Mouse (Mus musculus) MEL (cell line): ENCODE results near the gene Rad51d. TPM values are rescaled to one million over a fixed set of nuclear protein-coding genes. Genes with fewer than 3 reads are reported as not detected.

Source experiments
- DNase-seq: peaks from one replicate; pipeline ENCODE4 v3.0.0; 2011; ENCODE audit warnings: low read depth, low spot score
- H3K27ac ChIP-seq: 2 replicates; pipeline ENCODE4 v1.5.1; 2012; ENCODE audit warnings: low read depth, mild to moderate bottlenecking, control low read depth, low read length, moderate library complexity; ENCODE audit not compliant: control insufficient read depth
- H3K27me3 ChIP-seq, 2 experiments: fragments of 150-350 bp in 1 of 2; sonication (generic) in 1 of 2; 2 replicates each; pipeline ENCODE4 v1.6.1; 2012; ENCODE audit warnings: low read length in 2 of 2, mild to moderate bottlenecking in 2 of 2, improper control_type of control experiment in 1 of 2, moderate library complexity in 1 of 2; ENCODE audit not compliant: insufficient read depth in 2 of 2, control insufficient read depth in 1 of 2
- H3K36me3 ChIP-seq, 2 experiments: 2 replicates each; pipeline ENCODE4 v1.6.1; 2012 to 2014; ENCODE audit warnings: low read length in 2 of 2, improper control_type of control experiment in 1 of 2, inconsistent platforms in 1 of 2, mild to moderate bottlenecking in 1 of 2; ENCODE audit not compliant: insufficient read depth in 2 of 2, control insufficient read depth in 1 of 2
- H3K4me1 ChIP-seq, 2 experiments: fragments of 150-350 bp in 1 of 2; sonication (generic) in 1 of 2; 2 replicates each; pipeline ENCODE4 v1.6.1; 2012; ENCODE audit warnings: low read length in 2 of 2, improper control_type of control experiment in 1 of 2, mild to moderate bottlenecking in 1 of 2; ENCODE audit not compliant: insufficient read depth in 2 of 2, control insufficient read depth in 1 of 2
- H3K4me3 ChIP-seq, 2 experiments: fragments of 150-350 bp in 1 of 2; sonication (generic) in 1 of 2; 2 replicates each; pipeline ENCODE4 v1.5.1; 2012; ENCODE audit warnings: low read depth in 2 of 2, low read length in 2 of 2, mild to moderate bottlenecking in 2 of 2, moderate library complexity in 2 of 2, control low read depth in 1 of 2, improper control_type of control experiment in 1 of 2; ENCODE audit not compliant: control insufficient read depth in 1 of 2, insufficient read depth in 1 of 2
- H3K79me2 ChIP-seq: 2 replicates; pipeline ENCODE4 v1.6.1; 2012; ENCODE audit warnings: mild to moderate bottlenecking, low read length, moderate library complexity; ENCODE audit not compliant: control insufficient read depth, poor library complexity, insufficient read depth
- H3K9ac ChIP-seq: 2 replicates; pipeline ENCODE4 v1.6.1; 2012; ENCODE audit warnings: low read depth, mild to moderate bottlenecking, control low read depth, low read length, moderate library complexity; ENCODE audit not compliant: control insufficient read depth, poor library complexity, severe bottlenecking
- H3K9me3 ChIP-seq: fragments of 150-350 bp; sonication (generic); replicated peaks from 2 replicates; pipeline ENCODE4 v1.6.1; 2012; ENCODE audit warnings: mild to moderate bottlenecking, low read length, improper control_type of control experiment, moderate library complexity; ENCODE audit not compliant: insufficient read depth
- BHLHE40 ChIP-seq: IDR thresholded peaks from 2 replicates; pipeline ENCODE4 v1.6.1; 2012; ENCODE audit warnings: low read depth, mild to moderate bottlenecking, inconsistent platforms, low read length, improper control_type of control experiment, borderline replicate concordance
- CHD1 ChIP-seq: IDR thresholded peaks from 2 replicates; pipeline ENCODE4 v1.6.1; 2012; ENCODE audit warnings: low read depth, mild to moderate bottlenecking, inconsistent platforms, low read length, improper control_type of control experiment
- GABPA ChIP-seq: IDR thresholded peaks from 2 replicates; pipeline ENCODE4 v1.6.1; 2012; ENCODE audit warnings: low read depth, mild to moderate bottlenecking, inconsistent platforms, low read length, improper control_type of control experiment, moderate library complexity
- HCFC1 ChIP-seq: IDR thresholded peaks from 2 replicates; pipeline ENCODE4 v1.6.1; 2012; ENCODE audit warnings: low read depth, mild to moderate bottlenecking, inconsistent platforms, low read length, improper control_type of control experiment, moderate library complexity
- JUND ChIP-seq: IDR thresholded peaks from 2 replicates; pipeline ENCODE4 v1.6.1; 2011; ENCODE audit warnings: low read depth, mild to moderate bottlenecking, improper control_type of control experiment, low read length
- KAT2A ChIP-seq: conservative IDR thresholded peaks from 2 replicates; pipeline ENCODE4 v1.6.1; 2012; ENCODE audit warnings: low read depth, low read length, improper control_type of control experiment, inconsistent platforms
- MYC ChIP-seq: IDR thresholded peaks from 2 replicates; pipeline ENCODE4 v1.6.1; 2011; ENCODE audit warnings: low read depth, mild to moderate bottlenecking, low read length, improper control_type of control experiment, moderate library complexity
- POLR2AphosphoS2 ChIP-seq: IDR thresholded peaks from 2 replicates; pipeline ENCODE4 v1.6.1; 2011; ENCODE audit warnings: low read length, improper control_type of control experiment
- POLR2AphosphoS5 ChIP-seq: IDR thresholded peaks from 2 replicates; pipeline ENCODE4 v1.6.1; 2012; ENCODE audit warnings: low read depth, borderline replicate concordance, mild to moderate bottlenecking, inconsistent platforms, low read length, moderate library complexity, mixed read lengths
- RAD21 ChIP-seq: IDR thresholded peaks from 2 replicates; pipeline ENCODE4 v1.6.1; 2011; ENCODE audit warnings: mild to moderate bottlenecking, low read depth, low read length, improper control_type of control experiment
- RCOR1 ChIP-seq: IDR thresholded peaks from 2 replicates; pipeline ENCODE4 v1.6.1; 2012; ENCODE audit warnings: low read depth, mild to moderate bottlenecking, inconsistent platforms, low read length, improper control_type of control experiment
- TBP ChIP-seq: IDR thresholded peaks from 2 replicates; pipeline ENCODE4 v1.8.0; 2011; ENCODE audit warnings: low read depth, low read length, improper control_type of control experiment
- TCF12 ChIP-seq: IDR thresholded peaks from 2 replicates; pipeline ENCODE4 v1.6.1; 2014; ENCODE audit warnings: low read depth, mild to moderate bottlenecking, inconsistent platforms, low read length, improper control_type of control experiment, moderate library complexity
- ZNF384 ChIP-seq: IDR thresholded peaks from 2 replicates; pipeline ENCODE4 v1.6.1; 2012; ENCODE audit warnings: low read depth, mild to moderate bottlenecking, inconsistent platforms, low read length, improper control_type of control experiment
- polyA plus RNA-seq, 2 experiments: library from polyadenylated mRNA; stranded (reverse) in 1 of 2; unstranded in 1 of 2; fragments of >175 nt in 1 of 2; fragments of >200 nt in 1 of 2; gene quantifications; 2 replicates each; pipeline versions ENCODE4 v1.2.1 to v1.2.4; 2012; ENCODE audit warnings: low replicate concordance in 2 of 2, low read depth in 1 of 2; ENCODE audit not compliant: insufficient read length in 2 of 2, insufficient read depth in 1 of 2, missing spikeins in 1 of 2
- total RNA-seq: library from RNA; depleted of rRNA; stranded (reverse); fragments of 300-350 nt; gene quantifications from 2 replicates; pipeline ENCODE4 v1.2.3, GENCODE M21; 2012

Rad51d gene
- total and polyA plus RNA-seq, 3 experiments, result 21.1 to 30.0 TPM; not detected in 1

DNA sequence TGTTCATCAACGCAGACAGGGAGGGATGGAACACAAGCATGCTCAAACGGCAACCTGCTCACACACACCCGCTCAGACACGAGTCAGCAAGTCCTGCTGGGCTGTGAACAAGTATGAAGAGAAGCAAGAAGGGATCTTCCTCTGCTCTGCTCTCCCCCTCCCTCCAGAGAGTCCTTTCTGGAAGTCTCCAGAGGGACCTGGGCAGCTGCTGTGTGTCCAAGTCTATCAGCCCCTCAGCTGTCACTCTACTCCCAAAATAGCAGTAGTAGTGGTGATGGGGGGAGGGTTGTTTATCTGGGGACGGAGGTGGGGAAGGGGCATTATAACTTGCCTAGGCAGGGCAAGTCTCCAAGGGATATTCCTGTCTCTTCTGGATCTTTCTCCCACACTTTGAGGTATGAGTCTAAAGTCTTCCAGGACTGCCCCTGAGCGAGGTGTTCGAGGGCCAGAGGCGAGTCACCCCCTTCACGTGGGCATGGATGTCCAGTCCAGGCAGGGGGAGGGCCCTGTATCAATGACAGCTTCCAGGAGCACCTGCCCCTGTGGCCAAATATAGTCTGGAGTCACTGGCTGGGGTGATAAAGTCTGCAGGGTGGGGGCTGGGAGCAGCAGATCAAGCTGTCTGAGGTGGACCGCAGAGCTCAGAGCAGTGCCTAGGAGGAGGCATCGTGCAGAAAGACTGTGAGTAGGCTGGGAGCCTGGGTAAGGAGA lies 20.4 kb upstream of the Rad51d start:
- DNase-seq, result no peak
- Histone ChIP-seq H3K79me2 (peaks cover 21% of the 10 kb centered on the region), H3K4me1 (peaks cover 0 to 15% of the 10 kb centered on the region in 2 experiments; a peak in 3 of 4 replicates), H3K9ac (no peak overlapping the region), H3K9me3 (no peaks in the 10 kb centered on the region), H3K4me3 (no peak overlapping the region), H3K27ac (no peak overlapping the region), H3K27me3 (peaks cover 0 to 2% of the 10 kb centered on the region in 2 experiments; a peak in 1 of 4 replicates), H3K36me3 (peaks cover 2 to 14% of the 10 kb centered on the region in 2 experiments)
- TF ChIP-seq RCOR1 (no peak), HCFC1 (no peak), JUND (no peak), TCF12 (no peak), CHD1 (no peak), KAT2A (no peak)

- peaks cover 0 to 15% of the 10 kb centered on the region in 2 experiments; a peak in 3 of 4 replicates for H3K4me1 ChIP-seq
- TF ChIP-seq POLR2AphosphoS2 (no peak), GABPA (no peak), RCOR1 (no peak), TCF12 (no peak), BHLHE40 (no peak), RAD21 (no peak), POLR2AphosphoS5 (no peak), ZNF384 (no peak), TBP (no peak), MYC (no peak)
- TF ChIP-seq, all 39 proteins: peak for 0
- Histone ChIP-seq H3K4me3 (no peak within 1 kb of the TSS), H3K9ac (no peak within 1 kb of the TSS), H3K36me3 (peaks cover 2 to 17% of the 10 kb centered on the region in 2 experiments), H3K79me2 (peaks cover 21% of the 10 kb centered on the region), H3K9me3 (no peaks in the 10 kb centered on the region), H3K27ac (no peak within 1 kb of the TSS), H3K27me3 (peaks cover 0 to 2% of the 10 kb centered on the region in 2 experiments; a peak in 1 of 4 replicates)
- DNase-seq, result no peak
These were observed 19.8 kb upstream of the Rad51d start, which contains the start of gene Unc45b for GRCm38 (mm10) chr11:82910250-82910649. Gene Unc45b (plus strand): TSS chr11:82910550.
